Mouse (Mus musculus) forebrain, postnatal 0 days (tissue): ENCODE measurements around the gene Sstr5. TPM values are rescaled to one million over a fixed set of nuclear protein-coding genes. Genes with fewer than 3 reads are reported as not detected.
A peak's percentile ranks its signal among the peaks of the same experiment; 100 is the strongest.

Source experiments
- ATAC-seq: fragments of 200-750 bp; cut with Nextera tagmentation; 2 replicates; pipeline ENCODE4 v1.8.0; 2017; ENCODE audit warnings: mild to moderate bottlenecking, moderate library complexity
- DNase-seq: peaks from one replicate; pipeline ENCODE4 v3.0.0-alpha.2; 2015
- H3K27ac ChIP-seq: fragments of 300-500 bp; sonication (generic); 2 replicates; pipeline ENCODE4 v1.5.1; 2014; ENCODE audit warnings: low read depth, mild to moderate bottlenecking, antibody characterized with exemption, low read length, moderate library complexity, mixed read lengths
- H3K27me3 ChIP-seq: fragments of 300-500 bp; sonication (generic); 2 replicates; pipeline ENCODE4 v1.6.1; 2014; ENCODE audit warnings: mild to moderate bottlenecking, low read length, mixed read lengths; ENCODE audit not compliant: insufficient read depth
- H3K36me3 ChIP-seq: fragments of 300-500 bp; sonication (generic); 2 replicates; pipeline ENCODE4 v1.6.1; 2014; ENCODE audit warnings: mild to moderate bottlenecking, moderate library complexity; ENCODE audit not compliant: insufficient read depth
- H3K4me1 ChIP-seq: fragments of 300-500 bp; sonication (generic); 2 replicates; pipeline ENCODE4 v1.6.1; 2014; ENCODE audit warnings: antibody characterized with exemption; ENCODE audit not compliant: insufficient read depth
- H3K4me2 ChIP-seq: fragments of 300-500 bp; sonication (generic); 2 replicates; pipeline ENCODE4 v1.6.1; 2014; ENCODE audit warnings: low read depth, mild to moderate bottlenecking, moderate library complexity
- H3K4me3 ChIP-seq: fragments of 300-500 bp; sonication (generic); 2 replicates; pipeline ENCODE4 v1.5.1; 2014; ENCODE audit warnings: low read depth, low read length, mixed read lengths
- H3K9ac ChIP-seq: fragments of 300-500 bp; sonication (generic); 2 replicates; pipeline ENCODE4 v1.6.1; 2014; ENCODE audit warnings: mild to moderate bottlenecking
- H3K9me3 ChIP-seq: fragments of 300-500 bp; sonication (generic); 2 replicates; pipeline ENCODE4 v1.6.1; 2016; ENCODE audit warnings: low read length
- CTCF ChIP-seq: sonication (generic); IDR thresholded peaks from 2 replicates; pipeline ENCODE4 v1.5.1; 2016; ENCODE audit warnings: antibody characterized with exemption, control low read depth, low read depth
- WGBS: fragments of 180-500 bp; shearing (Covaris S2); extraction: QIAGEN DNeasy Blood & Tissue Kit; methylation state at CpG from one replicate; pipeline ENCODE4 v1.1.7; 2014; 5-methylcytosine and 5-hydroxymethylcytosine counted together
- polyA plus RNA-seq: library from polyadenylated mRNA; unstranded; fragments of >200 nt; fragmentation: Nextera tagmentation; extraction: Ambion mirVana; gene quantifications from 2 replicates; pipeline ENCODE4 v1.2.1, GENCODE M21; 2015
- total RNA-seq: library from RNA; depleted of rRNA; stranded (reverse); fragments of >200 nt; gene quantifications from 2 replicates; pipeline ENCODE4 v1.2.3, GENCODE M21; 2014

Sstr5 gene
- total and polyA plus RNA-seq, 2 experiments from 2014 or later: 0.94 to 2.0 TPM

GRCm38 (mm10) chr17:25463326-25463945 is 33.7 kb downstream of the Sstr5 start:
- Histone ChIP-seq H3K9ac (no peak overlapping the region), H3K27ac (no peak overlapping the region), H3K9me3 (no peaks in the 10 kb centered on the region), H3K4me1 (0 out of 2 replicates have a peak, but pooled peaks cover 4% of the 10 kb centered on the region), H3K27me3 (no peaks in the 10 kb centered on the region), H3K4me3 (no peak overlapping the region), H3K4me2 (no peak overlapping the region), H3K36me3 (no peaks in the 10 kb centered on the region)
- 67% methylated on average over 4 of the region's 4 CpGs for WGBS
- TF ChIP-seq CTCF: no peak
- no peak for ATAC-seq
- no peak for DNase-seq

GRCm38 (mm10) chr17:25462236-25462875 is 34.7 kb downstream of the Sstr5 start:
- H3K27ac ChIP-seq: no peak overlapping the region
- H3K9me3 ChIP-seq: no peaks in the 10 kb centered on the region
- H3K4me1 ChIP-seq: 0 out of 2 replicates have a peak, but pooled peaks cover 4% of the 10 kb centered on the region
- 6% methylated on average over 9 of the region's 9 CpGs for WGBS
- H3K4me2 ChIP-seq: no peak overlapping the region
- no peaks in the 10 kb centered on the region for H3K27me3 ChIP-seq
- no peaks in the 10 kb centered on the region for H3K36me3 ChIP-seq
- no peak for TF ChIP-seq CTCF
- ATAC-seq: peak; percentile 64
- DNase-seq: no peak
- no peak overlapping the region for H3K9ac ChIP-seq
- no peak overlapping the region for H3K4me3 ChIP-seq

GRCm38 (mm10) chr17:25456540-25456939 is 40.5 kb downstream of the Sstr5 start:
- Histone ChIP-seq H3K4me1 (peaks cover 9% of the 10 kb centered on the region; the same call in 1 of the 2 replicates), H3K27me3 (no peaks in the 10 kb centered on the region), H3K27ac (peak overlapping the region; percentile 45), H3K4me3 (no peak overlapping the region), H3K36me3 (no peaks in the 10 kb centered on the region), H3K4me2 (no peak overlapping the region), H3K9ac (peak overlapping the region; percentile 25; the same call in 1 of the 2 replicates), H3K9me3 (no peaks in the 10 kb centered on the region)
- ATAC-seq (peak; percentile 88), DNase-seq (peak; percentile 72)
- 33% methylated on average over 8 of the region's 8 CpGs for WGBS
- TF ChIP-seq CTCF: no peak

GRCm38 (mm10) chr17:25454272-25454671 is 42.8 kb downstream of the Sstr5 start, which contains the start of gene Tekt4:
Gene Tekt4 (plus strand): TSS chr17:25454615.
- ATAC-seq (peak; percentile 69; the same call in 1 of the 2 replicates), DNase-seq (peak; percentile 43)
- 39% methylated on average over 2 of the region's 2 CpGs for WGBS
- Histone ChIP-seq H3K27ac (peak within 1 kb of the TSS; percentile 50), H3K27me3 (no peaks in the 10 kb centered on the region), H3K4me2 (no peak within 1 kb of the TSS), H3K9me3 (no peaks in the 10 kb centered on the region), H3K4me3 (no peak within 1 kb of the TSS), H3K9ac (no peak within 1 kb of the TSS), H3K36me3 (no peaks in the 10 kb centered on the region), H3K4me1 (peaks cover 9% of the 10 kb centered on the region; the same call in 1 of the 2 replicates)
- TF ChIP-seq CTCF: no peak

GRCm38 (mm10) chr17:25452246-25452965 is 44.7 kb downstream of the Sstr5 start:
- Histone ChIP-seq H3K27me3 (no peaks in the 10 kb centered on the region), H3K4me3 (no peak overlapping the region), H3K9ac (no peak overlapping the region), H3K27ac (no peak overlapping the region), H3K9me3 (no peaks in the 10 kb centered on the region), H3K4me1 (peaks cover 9% of the 10 kb centered on the region; the same call in 1 of the 2 replicates), H3K36me3 (no peaks in the 10 kb centered on the region), H3K4me2 (no peak overlapping the region)
- 81% methylated on average over 5 of the region's 5 CpGs for whole genome bisulfite sequencing
- ATAC-seq: no peak
- DNase-seq: no peak
- TF ChIP-seq CTCF: no peak

- no peak overlapping the region for H3K4me2 ChIP-seq
- no peaks in the 10 kb centered on the region for H3K36me3 ChIP-seq
- H3K27ac ChIP-seq: no peak overlapping the region
- TF ChIP-seq CTCF: no peak
- no peaks in the 10 kb centered on the region for H3K27me3 ChIP-seq
- no peaks in the 10 kb centered on the region for H3K4me1 ChIP-seq
- 76% methylated on average over 4 of the region's 4 CpGs for WGBS
- DNase-seq (no peak), ATAC-seq (no peak)
- H3K9ac ChIP-seq: no peak overlapping the region
- no peaks in the 10 kb centered on the region for H3K9me3 ChIP-seq
- H3K4me3 ChIP-seq: no peak overlapping the region
Measured at GRCm38 (mm10) chr17:25450329-25450728, 46.8 kb downstream of the Sstr5 start.
